Mouse (Mus musculus): ENCODE data around the gene Sp140. TPM values are rescaled to one million over a fixed set of nuclear protein-coding genes. Genes with fewer than 3 reads are reported as not detected.

Gene Sp140
- polyA plus RNA-seq, 1 experiment = 5.9 TPM

- Histone ChIP-seq H3K36me3 (ENCODE audit: control insufficient read depth, insufficient read depth, low read length, poor library complexity, severe bottlenecking) (no peaks in the 10 kb centered on the region), H3K9me3 (replicated peaks; ENCODE audit: control insufficient read depth, insufficient read depth, low read length, poor library complexity, severe bottlenecking) (no peaks in the 10 kb centered on the region), H3K9ac (ENCODE audit: low read depth, poor library complexity, severe bottlenecking) (no peak overlapping the region), H3K27me3 (ENCODE audit: control insufficient read depth, insufficient read depth, low read length, poor library complexity, severe bottlenecking) (no peaks in the 10 kb centered on the region), H3K4me1 (ENCODE audit: control insufficient read depth, insufficient read depth, low read length) (no peaks in the 10 kb centered on the region), H3K4me3 (ENCODE audit: low read depth, low read length) (no peak overlapping the region), H3K27ac (ENCODE audit: insufficient read depth, low read length) (no peak overlapping the region)
- TF ChIP-seq CTCF (IDR thresholded peaks at IDR 0.05; ENCODE audit: low read depth, low read length) = no peak
- no peak for TF ChIP-seq EP300 (IDR thresholded peaks at IDR 0.05; ENCODE audit: insufficient read depth, low read depth, low read length)
- TF ChIP-seq POLR2A (IDR thresholded peaks at IDR 0.05; ENCODE audit: insufficient read depth, low read length) = no peak
Observed at GRCm38 (mm10) chr1:85664266-85664665, 64.1 kb downstream of the Sp140 start.

GRCm38 (mm10) chr1:85680226-85680625 is 80.0 kb downstream of the Sp140 start:
- TF ChIP-seq CTCF (IDR thresholded peaks at IDR 0.05; ENCODE audit: low read depth, low read length) = no peak
- TF ChIP-seq EP300 (IDR thresholded peaks at IDR 0.05; ENCODE audit: insufficient read depth, low read depth, low read length) = no peak
- TF ChIP-seq POLR2A (IDR thresholded peaks at IDR 0.05; ENCODE audit: insufficient read depth, low read length) = no peak
- no peaks in the 10 kb centered on the region for H3K36me3 ChIP-seq (ENCODE audit: control insufficient read depth, insufficient read depth, low read length, poor library complexity, severe bottlenecking)
- H3K4me1 ChIP-seq (ENCODE audit: control insufficient read depth, insufficient read depth, low read length) = no peaks in the 10 kb centered on the region
- H3K9ac ChIP-seq (ENCODE audit: low read depth, poor library complexity, severe bottlenecking) = no peak overlapping the region
- no peak overlapping the region for H3K27ac ChIP-seq (ENCODE audit: insufficient read depth, low read length)
- no peak overlapping the region for H3K4me3 ChIP-seq (ENCODE audit: low read depth, low read length)
- no peaks in the 10 kb centered on the region; the same call in 1 of the 2 replicates for H3K9me3 ChIP-seq (replicated peaks; ENCODE audit: control insufficient read depth, insufficient read depth, low read length, poor library complexity, severe bottlenecking)
- H3K27me3 ChIP-seq (ENCODE audit: control insufficient read depth, insufficient read depth, low read length, poor library complexity, severe bottlenecking) = no peaks in the 10 kb centered on the region; the same call in 1 of the 2 replicates

GRCm38 (mm10) chr1:85686666-85687065 is 86.5 kb downstream of the Sp140 start:
- Histone ChIP-seq H3K4me1 (ENCODE audit: control insufficient read depth, insufficient read depth, low read length) (no peaks in the 10 kb centered on the region), H3K4me3 (ENCODE audit: low read depth, low read length) (no peak overlapping the region)
- TF ChIP-seq POLR2A (IDR thresholded peaks at IDR 0.05; ENCODE audit: insufficient read depth, low read length) (no peak), EP300 (IDR thresholded peaks at IDR 0.05; ENCODE audit: insufficient read depth, low read depth, low read length) (no peak), CTCF (IDR thresholded peaks at IDR 0.05; ENCODE audit: low read depth, low read length) (no peak)

GRCm38 (mm10) chr1:85687346-85687745 is 87.2 kb downstream of the Sp140 start:
- Histone ChIP-seq H3K27ac (ENCODE audit: insufficient read depth, low read length) (no peak overlapping the region), H3K9me3 (replicated peaks; ENCODE audit: control insufficient read depth, insufficient read depth, low read length, poor library complexity, severe bottlenecking) (no peaks in the 10 kb centered on the region), H3K9ac (ENCODE audit: low read depth, poor library complexity, severe bottlenecking) (no peak overlapping the region), H3K4me1 (ENCODE audit: control insufficient read depth, insufficient read depth, low read length) (no peaks in the 10 kb centered on the region), H3K4me3 (ENCODE audit: low read depth, low read length) (no peak overlapping the region), H3K36me3 (ENCODE audit: control insufficient read depth, insufficient read depth, low read length, poor library complexity, severe bottlenecking) (no peaks in the 10 kb centered on the region), H3K27me3 (ENCODE audit: control insufficient read depth, insufficient read depth, low read length, poor library complexity, severe bottlenecking) (no peaks in the 10 kb centered on the region)
- no peak for TF ChIP-seq POLR2A (IDR thresholded peaks at IDR 0.05; ENCODE audit: insufficient read depth, low read length)

More at GRCm38 (mm10) chr1:85686666-85687065, 86.5 kb downstream of the Sp140 start:
- Histone ChIP-seq H3K36me3 (ENCODE audit: control insufficient read depth, insufficient read depth, low read length, poor library complexity, severe bottlenecking) (no peaks in the 10 kb centered on the region), H3K27me3 (ENCODE audit: control insufficient read depth, insufficient read depth, low read length, poor library complexity, severe bottlenecking) (no peaks in the 10 kb centered on the region), H3K27ac (ENCODE audit: insufficient read depth, low read length) (no peak overlapping the region), H3K9ac (ENCODE audit: low read depth, poor library complexity, severe bottlenecking) (no peak overlapping the region), H3K9me3 (replicated peaks; ENCODE audit: control insufficient read depth, insufficient read depth, low read length, poor library complexity, severe bottlenecking) (no peaks in the 10 kb centered on the region; the same call in 1 of the 2 replicates)

- Histone ChIP-seq H3K27ac (ENCODE audit: insufficient read depth, low read length) (no peak overlapping the region), H3K36me3 (ENCODE audit: control insufficient read depth, insufficient read depth, low read length, poor library complexity, severe bottlenecking) (no peaks in the 10 kb centered on the region), H3K4me1 (ENCODE audit: control insufficient read depth, insufficient read depth, low read length) (no peaks in the 10 kb centered on the region), H3K27me3 (ENCODE audit: control insufficient read depth, insufficient read depth, low read length, poor library complexity, severe bottlenecking) (no peaks in the 10 kb centered on the region), H3K4me3 (ENCODE audit: low read depth, low read length) (no peak overlapping the region), H3K9ac (ENCODE audit: low read depth, poor library complexity, severe bottlenecking) (no peak overlapping the region), H3K9me3 (replicated peaks; ENCODE audit: control insufficient read depth, insufficient read depth, low read length, poor library complexity, severe bottlenecking) (no peaks in the 10 kb centered on the region)
- TF ChIP-seq POLR2A (IDR thresholded peaks at IDR 0.05; ENCODE audit: insufficient read depth, low read length) (no peak), EP300 (IDR thresholded peaks at IDR 0.05; ENCODE audit: insufficient read depth, low read depth, low read length) (no peak), CTCF (IDR thresholded peaks at IDR 0.05; ENCODE audit: low read depth, low read length) (no peak)
Observed at GRCm38 (mm10) chr1:85690544-85690943, 90.4 kb downstream of the Sp140 start.

- no peaks in the 10 kb centered on the region for H3K9me3 ChIP-seq (replicated peaks; ENCODE audit: control insufficient read depth, insufficient read depth, low read length, poor library complexity, severe bottlenecking)
- H3K36me3 ChIP-seq (ENCODE audit: control insufficient read depth, insufficient read depth, low read length, poor library complexity, severe bottlenecking) = no peaks in the 10 kb centered on the region
- no peak overlapping the region for H3K27ac ChIP-seq (ENCODE audit: insufficient read depth, low read length)
- H3K4me3 ChIP-seq (ENCODE audit: low read depth, low read length) = no peak overlapping the region
- no peaks in the 10 kb centered on the region for H3K4me1 ChIP-seq (ENCODE audit: control insufficient read depth, insufficient read depth, low read length)
- H3K27me3 ChIP-seq (ENCODE audit: control insufficient read depth, insufficient read depth, low read length, poor library complexity, severe bottlenecking) = no peaks in the 10 kb centered on the region
- H3K9ac ChIP-seq (ENCODE audit: low read depth, poor library complexity, severe bottlenecking) = no peak overlapping the region
- no peak for TF ChIP-seq POLR2A (IDR thresholded peaks at IDR 0.05; ENCODE audit: insufficient read depth, low read length)
- no peak for TF ChIP-seq CTCF (IDR thresholded peaks at IDR 0.05; ENCODE audit: low read depth, low read length)
- TF ChIP-seq EP300 (IDR thresholded peaks at IDR 0.05; ENCODE audit: insufficient read depth, low read depth, low read length) = no peak
Observed at GRCm38 (mm10) chr1:85692281-85692680, 92.1 kb downstream of the Sp140 start.
